16 mouse cellular contexts compared by ENCODE assay signal in the genomic region with DNA sequence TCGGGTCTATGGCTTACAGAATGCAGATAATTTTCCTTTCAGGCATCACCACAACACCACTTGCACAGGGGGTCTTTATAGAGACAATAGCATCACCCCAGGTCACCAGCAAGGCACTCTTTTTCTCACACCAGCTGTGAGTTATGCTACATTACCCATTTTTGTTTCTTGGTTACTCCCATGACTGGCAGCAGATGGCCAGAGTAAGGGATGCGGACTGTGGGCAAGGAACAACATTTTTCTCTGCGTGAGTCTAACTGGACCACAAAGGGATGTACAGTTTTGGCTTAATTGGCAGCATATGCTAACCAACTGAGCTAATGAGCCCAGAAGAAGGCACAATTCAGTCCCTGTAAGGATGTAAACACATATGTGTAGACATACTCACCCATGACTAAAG.
DNase-seq lines count a peak whose midpoint lies in the region; ATAC-seq lines count a peak whose summit lies in the region.
"Had no signal": no experiment of that assay in that cellular context is flagged by ENCODE, and none has a peak within 500 bp of the region (broad histone marks: within the 10 kb centered on the region; RNA-seq: fewer than 3 reads in every experiment).

No protein-coding gene starts in this region.

- ATAC-seq in embryonic facial prominence, embryonic 14.5 days (ENCODE audit: low read depth): no peak; the same call in 1 of the 2 replicates
- ATAC-seq in midbrain, embryonic 14.5 days (ENCODE audit: low FRiP score, low TSS enrichment): 0 out of 2 replicates have a peak, but pooled peaks have one; percentile 20
- peak; percentile 75 for ATAC-seq in hindbrain, embryonic 13.5 days (ENCODE audit: low FRiP score)
- ATAC-seq: liver, postnatal 0 days had no signal

- H3K9ac ChIP-seq in embryonic facial prominence, embryonic 14.5 days (ENCODE audit: low read depth, low read length): no peak overlapping the region
- H3K9ac ChIP-seq in midbrain, embryonic 14.5 days (replicated peaks; ENCODE audit: low read length): no peak overlapping the region
- no peak overlapping the region for H3K9ac ChIP-seq in hindbrain, embryonic 13.5 days
- H3K9ac ChIP-seq: embryonic facial prominence, embryonic 13.5 days; heart, embryonic 15.5 days; liver, postnatal 0 days had no signal

- H3K4me2 ChIP-seq in embryonic facial prominence, embryonic 14.5 days (ENCODE audit: low read depth, low read length): no peak overlapping the region
- H3K4me2 ChIP-seq in midbrain, embryonic 14.5 days (ENCODE audit: low read length): no peak overlapping the region
- no peak overlapping the region for H3K4me2 ChIP-seq in hindbrain, embryonic 13.5 days
- H3K4me2 ChIP-seq: embryonic facial prominence, embryonic 13.5 days; heart, embryonic 15.5 days had no signal

- no peak overlapping the region for H3K27ac ChIP-seq in embryonic facial prominence, embryonic 14.5 days (replicated peaks; ENCODE audit: low read depth, low read length)
- no peak overlapping the region for H3K27ac ChIP-seq in embryonic facial prominence, embryonic 10.5 days (replicated peaks)
- H3K27ac ChIP-seq in midbrain, embryonic 14.5 days (replicated peaks; ENCODE audit: low read depth, low read length): no peak overlapping the region
- H3K27ac ChIP-seq in midbrain, embryonic 10.5 days (replicated peaks): no peak overlapping the region
- no peak overlapping the region for H3K27ac ChIP-seq in hindbrain, embryonic 13.5 days
- H3K27ac ChIP-seq: embryonic facial prominence, embryonic 13.5 days; heart, embryonic 15.5 days had no signal

- no peaks in the 10 kb centered on the region for H3K9me3 ChIP-seq in embryonic facial prominence, embryonic 14.5 days (ENCODE audit: control insufficient read depth, low read length)
- no peaks in the 10 kb centered on the region for H3K9me3 ChIP-seq in embryonic facial prominence, embryonic 10.5 days
- H3K9me3 ChIP-seq in midbrain, embryonic 14.5 days (ENCODE audit: control insufficient read depth, low read length): no peaks in the 10 kb centered on the region
- H3K9me3 ChIP-seq in midbrain, embryonic 10.5 days (replicated peaks): no peaks in the 10 kb centered on the region
- H3K9me3 ChIP-seq in hindbrain, embryonic 13.5 days: no peaks in the 10 kb centered on the region
- H3K9me3 ChIP-seq: embryonic facial prominence, embryonic 13.5 days; heart, embryonic 15.5 days had no signal

- H3K4me3 ChIP-seq in embryonic facial prominence, embryonic 14.5 days (ENCODE audit: low read depth, low read length): no peak overlapping the region
- H3K4me3 ChIP-seq in embryonic facial prominence, embryonic 10.5 days: no peak overlapping the region
- no peak overlapping the region for H3K4me3 ChIP-seq in midbrain, embryonic 14.5 days (replicated peaks; ENCODE audit: low read depth, low read length)
- H3K4me3 ChIP-seq in midbrain, embryonic 10.5 days: no peak overlapping the region
- no peak overlapping the region for H3K4me3 ChIP-seq in hindbrain, embryonic 13.5 days
- H3K4me3 ChIP-seq: embryonic facial prominence, embryonic 13.5 days; heart, embryonic 15.5 days had no signal

- 59% methylated on average over 3 of the region's 3 CpGs for whole genome bisulfite sequencing in embryonic facial prominence, embryonic 14.5 days
- WGBS in embryonic facial prominence, embryonic 10.5 days: 75% methylated on average over 3 of the region's 3 CpGs
- 54% methylated on average over 3 of the region's 3 CpGs for WGBS in midbrain, embryonic 14.5 days
- 76% methylated on average over 3 of the region's 3 CpGs for WGBS in midbrain, embryonic 10.5 days
- WGBS in hindbrain, embryonic 13.5 days: 34% methylated on average over 3 of the region's 3 CpGs

- DNase-seq in embryonic facial prominence, embryonic 14.5 days (ENCODE audit: low spot score): peak; percentile 27
- no peak for DNase-seq in embryonic facial prominence, embryonic 10.5 days (ENCODE audit: low spot score)
- DNase-seq in midbrain, embryonic 14.5 days: peak; percentile 25
- DNase-seq in midbrain, embryonic 10.5 days (ENCODE audit: low spot score): no peak
- DNase-seq in retina, postnatal 1 day: peak; percentile 95
- no peak for DNase-seq in frontal cortex, postnatal 10 days (ENCODE audit: low spot score in 2 of 2)
- DNase-seq: adrenal gland, adult 8-10 months; heart, adult 18-20 months; kidney, adult 11 months; kidney, postnatal 14 days; liver, postnatal 0 days; thymus, postnatal 36 days had no signal

- H3K27me3 ChIP-seq in embryonic facial prominence, embryonic 14.5 days (replicated peaks; ENCODE audit: control insufficient read depth, insufficient read depth, low read length): no peaks in the 10 kb centered on the region
- no peaks in the 10 kb centered on the region for H3K27me3 ChIP-seq in embryonic facial prominence, embryonic 10.5 days (replicated peaks; ENCODE audit: low read depth, poor library complexity, severe bottlenecking)
- H3K27me3 ChIP-seq in midbrain, embryonic 14.5 days (ENCODE audit: control insufficient read depth, insufficient read depth, low read length): no peaks in the 10 kb centered on the region
- H3K27me3 ChIP-seq in midbrain, embryonic 10.5 days (ENCODE audit: low read depth, poor library complexity, severe bottlenecking): no peaks in the 10 kb centered on the region
- peaks cover 6% of the 10 kb centered on the region; the same call in 1 of the 2 replicates for H3K27me3 ChIP-seq in hindbrain, embryonic 13.5 days
- H3K27me3 ChIP-seq: CH12.LX; embryonic facial prominence, embryonic 13.5 days; heart, embryonic 15.5 days had no signal

- H3K36me3 ChIP-seq in embryonic facial prominence, embryonic 14.5 days (ENCODE audit: control insufficient read depth, insufficient read depth, low read length): no peaks in the 10 kb centered on the region
- H3K36me3 ChIP-seq in embryonic facial prominence, embryonic 10.5 days (replicated peaks): no peaks in the 10 kb centered on the region
- no peaks in the 10 kb centered on the region for H3K36me3 ChIP-seq in midbrain, embryonic 14.5 days (ENCODE audit: control insufficient read depth, insufficient read depth, low read length)
- no peaks in the 10 kb centered on the region for H3K36me3 ChIP-seq in midbrain, embryonic 10.5 days
- H3K36me3 ChIP-seq in hindbrain, embryonic 13.5 days: no peaks in the 10 kb centered on the region
- H3K36me3 ChIP-seq: embryonic facial prominence, embryonic 13.5 days; heart, embryonic 15.5 days had no signal

- no peaks in the 10 kb centered on the region for H3K4me1 ChIP-seq in embryonic facial prominence, embryonic 14.5 days (ENCODE audit: control insufficient read depth, insufficient read depth, low read length)
- H3K4me1 ChIP-seq in embryonic facial prominence, embryonic 10.5 days: no peaks in the 10 kb centered on the region
- no peaks in the 10 kb centered on the region for H3K4me1 ChIP-seq in midbrain, embryonic 14.5 days (ENCODE audit: control insufficient read depth, insufficient read depth, low read length)
- no peaks in the 10 kb centered on the region for H3K4me1 ChIP-seq in midbrain, embryonic 10.5 days
- peaks cover 7% of the 10 kb centered on the region for H3K4me1 ChIP-seq in hindbrain, embryonic 13.5 days (replicated peaks)
- H3K4me1 ChIP-seq: embryonic facial prominence, embryonic 13.5 days; heart, embryonic 15.5 days had no signal

Comparison
In these comparisons a context has a peak if more than half of its experiments do, and no peak if none do; other contexts are left out.
1. DNase-seq: peak in embryonic facial prominence, embryonic 14.5 days (single experiment), midbrain, embryonic 14.5 days (single experiment) and retina, postnatal 1 day (single experiment); none in embryonic facial prominence, embryonic 10.5 days (single experiment), midbrain, embryonic 10.5 days (single experiment) and frontal cortex, postnatal 10 days (0 of 2).